Mouse (Mus musculus): ENCODE measurements around the gene Insl6. TPM values are rescaled to one million over a fixed set of nuclear protein-coding genes. Genes with fewer than 3 reads are reported as not detected.

Insl6 gene
- total RNA-seq, 2 experiments from 2014 or later, result 0.53 TPM; not detected in 1

DNA sequence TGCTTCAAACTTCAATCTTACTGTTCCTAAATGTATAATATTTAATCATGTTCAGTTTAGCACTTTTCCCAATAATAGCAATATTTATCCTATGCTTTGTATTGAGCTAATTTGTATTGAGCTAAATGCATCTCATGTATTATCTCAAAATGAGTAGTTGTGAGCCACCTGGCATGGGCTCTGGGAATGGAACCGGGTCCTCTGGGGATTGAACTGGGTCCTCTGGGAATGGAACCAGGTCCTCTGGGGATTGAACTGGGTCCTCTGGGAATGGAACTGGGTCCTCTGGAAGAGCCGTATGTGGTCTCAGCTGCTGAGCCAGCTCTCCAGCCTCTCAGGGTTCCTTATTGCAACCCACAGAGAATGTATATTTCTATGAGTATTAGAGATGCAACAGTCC is 23.0 kb downstream of the Insl6 start:
- intact Hi-C loops (cut with DNase I), result no loop called here
- no peak for DNase-seq (ENCODE audit: extremely low spot score in 1 of 2, low spot score in 2 of 2)

- intact Hi-C loops (cut with DNase I), result no loop called here
- no peak for DNase-seq (ENCODE audit: extremely low spot score in 1 of 2, low spot score in 2 of 2)
Observed at GRCm38 (mm10) chr19:29300919-29301318, 24.2 kb downstream of the Insl6 start.

- intact Hi-C loops (cut with DNase I), result no loop called here
- no peak for DNase-seq (ENCODE audit: extremely low spot score in 1 of 2, low spot score in 2 of 2)
Observed at GRCm38 (mm10) chr19:29297366-29297765, 27.8 kb downstream of the Insl6 start.

GRCm38 (mm10) chr19:29296166-29296565 is 29.0 kb downstream of the Insl6 start:
- intact Hi-C loops (cut with DNase I), result no loop called here
- no peak for DNase-seq (ENCODE audit: extremely low spot score in 1 of 2, low spot score in 2 of 2)

DNA sequence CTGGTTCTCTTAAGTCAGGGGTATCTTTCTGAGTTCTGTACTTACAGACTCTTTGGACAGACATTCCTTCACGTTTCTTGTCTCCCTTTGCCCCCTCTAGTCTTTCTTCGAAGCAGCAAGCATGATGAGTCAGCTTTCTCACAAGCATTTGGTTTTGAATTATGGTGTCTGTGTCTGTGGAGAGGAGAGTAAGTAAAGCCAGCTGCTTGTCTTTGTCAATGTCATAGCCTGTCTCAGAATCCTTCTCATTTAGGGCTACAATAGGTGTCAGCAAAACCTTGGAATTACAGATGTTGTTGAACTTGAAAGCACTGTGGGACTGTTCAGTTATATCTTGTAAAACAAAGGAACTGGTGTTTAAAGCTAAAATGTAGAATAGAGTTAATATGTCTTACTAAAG is 30.4 kb downstream of the Insl6 start:
- intact Hi-C loops (cut with DNase I), result no loop called here

DNA sequence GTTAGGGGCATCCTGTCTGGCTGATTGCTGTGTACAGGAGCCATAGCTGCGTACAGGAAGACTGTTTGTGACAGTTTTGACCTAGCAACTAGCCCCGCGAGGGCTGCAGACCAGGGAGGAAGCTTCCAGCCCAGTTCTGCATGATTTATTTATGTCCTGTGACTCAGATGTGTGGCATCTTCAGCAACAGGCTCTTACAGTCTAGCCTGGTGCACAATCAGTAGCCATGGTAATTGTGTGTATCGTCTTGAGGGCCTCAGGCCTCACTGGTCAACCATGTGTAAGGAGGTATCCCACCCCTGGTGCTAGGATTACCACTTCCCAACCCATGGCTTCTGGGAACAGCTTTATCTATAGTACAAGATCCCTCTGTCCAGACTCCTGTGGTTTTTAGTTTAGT is 32.6 kb downstream of the Insl6 start:
- no peak for DNase-seq (ENCODE audit: extremely low spot score in 1 of 2, low spot score in 2 of 2)
- intact Hi-C loops (cut with DNase I), result no loop called here

More for the DNA sequence above, 30.4 kb downstream of the Insl6 start:
- DNase-seq (ENCODE audit: extremely low spot score in 1 of 2, low spot score in 2 of 2), result no peak

DNA sequence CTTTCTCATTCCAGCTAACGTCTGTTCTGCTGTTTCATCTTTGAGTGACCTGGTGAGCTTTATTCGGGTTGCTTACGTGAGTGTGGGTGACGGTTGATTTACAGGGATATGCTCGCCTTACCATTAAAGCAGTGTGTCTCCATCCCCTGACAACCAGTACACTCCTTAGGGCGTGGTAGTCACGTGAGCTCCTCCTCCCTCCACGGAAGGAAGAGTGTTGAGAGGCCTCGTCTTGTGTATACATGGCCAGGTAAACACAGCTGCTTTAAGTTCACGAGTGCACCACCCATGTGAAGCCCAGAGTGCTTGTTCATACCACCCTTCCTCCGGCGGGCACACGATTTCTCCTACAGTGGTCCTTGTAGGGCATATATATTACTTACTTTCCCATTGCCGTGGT is 33.6 kb downstream of the Insl6 start:
- no peak for DNase-seq (ENCODE audit: extremely low spot score in 1 of 2, low spot score in 2 of 2)
- intact Hi-C loops (cut with DNase I), result no loop called here

GRCm38 (mm10) chr19:29287863-29288262 is 37.3 kb downstream of the Insl6 start:
- no peak for DNase-seq (ENCODE audit: extremely low spot score in 1 of 2, low spot score in 2 of 2)
- intact Hi-C loops (cut with DNase I), result no loop called here

DNA sequence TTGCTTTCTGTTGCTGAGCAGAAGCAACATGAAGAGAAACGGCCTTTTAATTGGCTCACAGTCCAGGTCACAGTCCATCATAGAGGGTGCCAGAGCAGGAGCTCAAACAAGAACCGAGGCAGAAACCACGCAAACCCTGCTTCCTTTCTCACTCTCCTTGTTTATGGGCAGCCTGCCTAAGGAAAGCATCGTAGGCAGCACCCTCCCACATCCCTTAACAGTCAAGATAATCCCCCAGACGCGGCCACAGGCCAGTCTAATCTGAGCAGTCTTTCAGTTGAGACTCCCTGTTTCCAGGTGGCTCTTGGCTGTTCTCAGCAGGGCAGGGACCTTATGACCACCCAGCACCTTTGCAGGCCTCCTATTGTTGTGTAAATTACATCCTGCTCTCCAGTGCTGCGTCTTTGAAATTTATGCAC is 39.7 kb downstream of the Insl6 start:
- no peak for DNase-seq (ENCODE audit: extremely low spot score in 1 of 2, low spot score in 2 of 2)
- intact Hi-C loops (cut with DNase I), result no loop called here

DNA sequence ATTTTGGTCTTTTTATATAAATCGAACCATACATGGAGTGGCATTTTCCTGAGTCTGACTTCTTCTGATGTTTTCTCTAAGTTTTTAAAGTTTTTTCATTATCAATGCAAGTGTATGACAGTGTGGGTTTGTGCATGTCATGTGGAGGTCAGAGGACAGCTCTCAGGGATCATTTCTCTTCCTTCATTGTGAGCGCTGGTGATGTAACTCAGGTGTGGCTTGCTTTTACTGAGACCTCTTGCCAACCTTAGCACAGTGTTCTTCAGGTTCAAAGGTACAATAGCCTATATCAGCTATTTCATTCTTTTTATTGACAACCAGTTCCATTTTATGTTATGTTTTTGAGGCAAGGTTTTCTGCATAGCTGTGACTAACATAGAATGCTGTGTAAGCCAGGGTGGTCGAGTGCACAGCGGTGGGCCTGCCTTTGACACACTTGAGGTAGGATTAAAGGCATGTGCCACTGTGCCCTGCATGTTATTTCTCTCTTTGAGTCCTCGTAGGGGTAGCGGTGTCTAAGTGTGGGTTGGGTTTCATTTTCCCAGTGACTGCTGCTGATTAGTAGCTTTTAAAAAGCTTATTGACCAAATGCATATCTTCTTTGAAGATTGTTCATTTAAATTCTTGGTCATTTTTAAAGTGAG is 46.1 kb downstream of the Insl6 start:
- intact Hi-C loops (cut with DNase I), result no loop called here
- no peak for DNase-seq (ENCODE audit: extremely low spot score in 1 of 2, low spot score in 2 of 2)

DNA sequence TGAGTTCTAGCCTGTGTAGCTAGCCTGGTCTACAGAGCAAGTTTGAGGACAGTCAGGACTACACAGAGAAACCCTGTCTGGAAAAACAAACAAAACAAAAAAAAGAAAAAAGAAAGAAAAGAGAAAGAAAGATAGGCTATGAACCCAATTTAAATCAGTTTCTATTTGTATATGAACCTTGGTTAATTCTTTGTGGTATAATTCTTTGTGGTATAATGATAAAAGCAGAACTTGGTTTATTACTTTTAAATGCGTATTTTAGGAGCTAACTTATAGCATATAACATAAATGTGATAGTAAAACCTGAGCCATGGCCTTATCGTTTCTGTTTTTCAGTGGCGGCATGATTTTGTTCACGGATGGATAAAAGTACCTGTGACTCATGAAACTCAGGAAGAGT is 48.7 kb downstream of the Insl6 start:
- DNase-seq (ENCODE audit: extremely low spot score in 1 of 2, low spot score in 2 of 2), result no peak
- intact Hi-C loops (cut with DNase I), result no loop called here

DNA sequence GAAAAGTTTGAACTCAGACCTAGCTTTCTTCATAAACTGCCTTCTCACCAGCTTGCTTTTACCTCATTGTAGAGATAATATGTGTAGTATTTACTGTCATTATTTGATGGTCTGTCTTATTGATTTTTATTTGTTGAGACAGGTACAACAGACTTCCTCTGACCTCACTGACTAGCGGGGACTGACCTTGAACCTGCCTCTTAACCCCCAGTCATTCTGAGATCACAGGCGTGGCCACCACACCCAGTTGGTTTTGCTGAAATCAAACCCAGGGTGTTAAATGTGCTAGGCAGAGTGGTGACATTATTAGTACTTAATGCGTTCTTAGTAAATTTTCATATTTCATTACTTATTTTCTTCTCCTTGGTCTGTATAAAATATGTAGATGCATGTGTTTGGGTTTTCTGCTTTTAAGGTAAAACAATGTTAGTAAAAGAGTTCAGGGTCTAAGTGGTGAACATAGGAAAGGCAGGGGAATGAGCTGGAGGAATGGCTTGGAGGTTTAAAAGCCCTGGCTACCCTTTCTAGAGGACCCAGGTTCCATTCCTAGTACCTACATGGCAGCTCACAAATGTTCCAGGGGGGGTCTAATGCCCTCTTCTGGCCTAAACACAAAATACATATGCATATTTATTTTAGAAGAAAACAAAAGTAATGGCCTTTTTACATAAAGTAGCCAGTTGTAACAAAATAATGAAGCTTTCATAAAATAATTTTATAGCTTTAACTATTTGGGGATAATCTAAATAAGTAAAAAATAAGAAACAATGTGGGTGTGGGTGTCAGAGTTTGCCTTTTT is 52.9 kb downstream of the Insl6 start:
- no peak for DNase-seq (ENCODE audit: extremely low spot score in 1 of 2, low spot score in 2 of 2)
- intact Hi-C loops (cut with DNase I), result no loop called here

Other genes starting within 250 kb of the Insl6 start
- 10 to 100 TPM; 19.6 to 19.8 TPM for gene Rcl1, start 224.0 kb downstream of the Insl6 start, total RNA-seq (2021)
- gene Jak2, start 73.5 kb downstream of the Insl6 start, total RNA-seq (2021), result 10 to 100 TPM; 28.5 to 29.2 TPM
- gene Rln1, start 9.3 kb upstream of the Insl6 start, total RNA-seq (2021), result 1 to 10 TPM; 2.0 to 2.6 TPM
- gene Plgrkt, start 42.0 kb upstream of the Insl6 start, total RNA-seq (2021), result 10 to 100 TPM; 28.5 to 29.1 TPM
- under 1 TPM; 0.51 to 0.99 TPM for gene Cd274, start 42.1 kb upstream of the Insl6 start, total RNA-seq (2021)
- not detected for gene Pdcd1lg2, start 85.6 kb upstream of the Insl6 start, total RNA-seq (2021)
- 10 to 100 TPM; 38.8 to 39.4 TPM for gene Ric1, start 196.9 kb upstream of the Insl6 start, total RNA-seq (2021)

Data from left cerebral cortex, postnatal 10 days (tissue).